Mouse (Mus musculus) midbrain, embryonic 13.5 days (tissue): Measurements from ENCODE around the gene Ace3. TPM values are rescaled to one million over a fixed set of nuclear protein-coding genes. Genes with fewer than 3 reads are reported as not detected.

Experiments used
- ATAC-seq: fragments of 200-750 bp; cut with Nextera tagmentation; 2 replicates; pipeline ENCODE4 v1.8.0; 2017; ENCODE audit warnings: mild to moderate bottlenecking, moderate TSS enrichment, moderate library complexity
- H3K27ac ChIP-seq: fragments of 300-500 bp; sonication (generic); 2 replicates; pipeline ENCODE4 v1.5.1; 2015; ENCODE audit warnings: inconsistent platforms, mild to moderate bottlenecking, moderate library complexity
- H3K27me3 ChIP-seq: fragments of 300-500 bp; sonication (generic); 2 replicates; pipeline ENCODE4 v1.6.1; 2015; ENCODE audit warnings: mild to moderate bottlenecking, inconsistent platforms
- H3K36me3 ChIP-seq: fragments of 300-500 bp; sonication (generic); 2 replicates; pipeline ENCODE4 v1.6.1; 2015; ENCODE audit warnings: mild to moderate bottlenecking, inconsistent platforms
- H3K4me1 ChIP-seq: fragments of 300-500 bp; sonication (generic); replicated peaks from 2 replicates; pipeline ENCODE4 v1.6.1; 2015; ENCODE audit warnings: inconsistent platforms
- H3K4me2 ChIP-seq: fragments of 300-500 bp; sonication (generic); replicated peaks from 2 replicates; pipeline ENCODE4 v1.6.1; 2015; ENCODE audit warnings: moderate library complexity, mild to moderate bottlenecking, inconsistent platforms
- H3K4me3 ChIP-seq: fragments of 300-500 bp; sonication (generic); replicated peaks from 2 replicates; pipeline ENCODE4 v1.5.1; 2015; ENCODE audit warnings: mild to moderate bottlenecking, inconsistent platforms
- H3K9ac ChIP-seq: fragments of 300-500 bp; sonication (generic); replicated peaks from 2 replicates; pipeline ENCODE4 v1.6.1; 2015; ENCODE audit warnings: mild to moderate bottlenecking, inconsistent platforms
- H3K9me3 ChIP-seq: fragments of 300-500 bp; sonication (generic); 2 replicates; pipeline ENCODE4 v1.6.1; 2016; ENCODE audit warnings: mild to moderate bottlenecking, inconsistent platforms
- WGBS: fragments of 180-500 bp; shearing (Covaris S2); methylation state at CpG from one replicate; pipeline ENCODE4 v1.1.7; 2015; 5-methylcytosine and 5-hydroxymethylcytosine counted together
- polyA plus RNA-seq: library from polyadenylated mRNA; unstranded; fragments of >200 nt; fragmentation: Nextera tagmentation; extraction: Ambion mirVana; gene quantifications from 2 replicates; pipeline ENCODE4 v1.2.1, GENCODE M21; 2015

Gene Ace3
- polyA plus RNA-seq: not detected in 2 replicates

DNA sequence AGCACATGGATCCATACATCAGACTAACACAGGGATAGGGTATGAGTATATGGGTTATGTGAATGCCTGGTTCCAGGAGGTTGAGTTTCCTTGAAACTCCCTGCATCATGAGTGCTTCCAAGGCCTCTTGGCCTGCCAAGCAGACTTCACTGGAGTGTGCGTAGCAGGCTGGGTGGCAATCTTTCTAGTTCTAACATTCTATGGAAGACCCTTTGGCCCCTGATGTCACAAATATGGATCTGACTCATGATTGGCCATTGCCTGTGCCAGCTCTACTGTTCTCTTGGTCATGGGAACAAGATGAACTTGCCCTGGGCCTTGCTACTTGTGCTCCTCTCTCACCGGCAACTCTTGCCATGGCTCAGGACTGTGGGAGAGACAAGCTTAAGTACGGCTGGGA, at the start of gene Ace3:
Gene Ace3 (plus strand): TSS at position 301 of the 400 bp plus-strand sequence.
- Histone ChIP-seq H3K4me3 (no peak within 1 kb of the TSS), H3K36me3 (no peaks in the 10 kb centered on the region), H3K4me1 (no peaks in the 10 kb centered on the region), H3K9ac (no peak within 1 kb of the TSS), H3K27ac (no peak within 1 kb of the TSS), H3K27me3 (no peaks in the 10 kb centered on the region), H3K4me2 (no peak within 1 kb of the TSS), H3K9me3 (0 out of 2 replicates have a peak, but pooled peaks cover 2% of the 10 kb centered on the region)
- ATAC-seq: no peak
- WGBS: 97% methylated on average over 3 of the region's 3 CpGs

DNA sequence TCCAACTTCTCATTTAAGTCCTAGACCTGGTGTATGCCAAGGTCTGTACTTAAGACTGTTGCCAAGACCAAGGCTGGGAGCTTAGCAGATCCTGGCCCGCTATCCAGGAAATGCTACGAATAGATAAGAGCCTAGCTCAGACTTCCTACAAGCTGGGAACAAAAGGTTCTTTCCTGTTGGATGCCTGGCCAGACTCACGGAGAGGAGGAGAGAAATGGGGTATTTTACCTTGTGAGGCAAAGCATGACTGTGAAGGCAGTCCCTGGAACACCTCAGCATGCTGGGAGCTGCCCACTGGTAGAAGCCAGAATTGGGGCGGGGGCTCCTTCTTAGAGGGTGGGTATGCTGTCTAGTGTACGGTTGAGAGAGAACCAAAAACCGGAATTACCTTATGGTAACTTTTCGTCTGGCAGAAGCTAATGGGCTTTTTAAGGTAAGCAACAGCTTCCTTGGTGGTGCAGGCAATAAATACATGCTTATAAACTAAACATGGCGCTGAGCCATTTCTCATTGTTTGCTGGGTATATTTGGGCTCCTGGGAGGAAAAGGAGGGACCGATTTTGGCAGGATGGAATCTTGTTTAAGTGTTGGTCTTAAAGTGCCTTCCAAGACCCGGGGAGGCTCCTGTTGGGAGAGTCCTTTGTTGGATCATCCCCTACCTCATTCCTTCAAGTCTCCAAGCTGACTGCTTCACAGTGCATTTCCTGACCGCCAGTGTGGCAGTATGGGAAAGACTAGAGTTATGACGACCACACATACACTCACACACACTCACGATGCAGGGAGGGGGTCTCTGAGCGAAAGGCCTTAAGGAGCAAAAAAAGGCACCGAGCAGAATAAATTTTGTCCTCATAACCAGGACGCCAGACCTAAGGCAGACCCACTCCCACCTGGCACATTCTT, 49.5 kb upstream of the Ace3 start:
- ATAC-seq: no peak
- H3K36me3 ChIP-seq: no peaks in the 10 kb centered on the region
- peak overlapping the region; percentile 77 for H3K4me2 ChIP-seq
- H3K4me3 ChIP-seq: peak overlapping the region; percentile 50
- no peak overlapping the region for H3K27ac ChIP-seq
- peaks cover 27% of the 10 kb centered on the region; the same call in 1 of the 2 replicates for H3K27me3 ChIP-seq
- peaks cover 25% of the 10 kb centered on the region for H3K4me1 ChIP-seq
- 80% methylated on average over 16 of the region's 16 CpGs for WGBS
- H3K9ac ChIP-seq: no peak overlapping the region
- H3K9me3 ChIP-seq: no peaks in the 10 kb centered on the region

- H3K27ac ChIP-seq: no peak overlapping the region
- peaks cover 27% of the 10 kb centered on the region; the same call in 1 of the 2 replicates for H3K27me3 ChIP-seq
- no peak overlapping the region for H3K4me2 ChIP-seq
- H3K4me3 ChIP-seq: no peak overlapping the region
- 55% methylated on average over 11 of the region's 11 CpGs for WGBS
- no peaks in the 10 kb centered on the region for H3K36me3 ChIP-seq
- ATAC-seq: no peak
- H3K9ac ChIP-seq: no peak overlapping the region
- no peaks in the 10 kb centered on the region for H3K9me3 ChIP-seq
- H3K4me1 ChIP-seq: peaks cover 25% of the 10 kb centered on the region
Measured at GRCm38 (mm10) chr11:105946694-105947154, 47.8 kb upstream of the Ace3 start.

DNA sequence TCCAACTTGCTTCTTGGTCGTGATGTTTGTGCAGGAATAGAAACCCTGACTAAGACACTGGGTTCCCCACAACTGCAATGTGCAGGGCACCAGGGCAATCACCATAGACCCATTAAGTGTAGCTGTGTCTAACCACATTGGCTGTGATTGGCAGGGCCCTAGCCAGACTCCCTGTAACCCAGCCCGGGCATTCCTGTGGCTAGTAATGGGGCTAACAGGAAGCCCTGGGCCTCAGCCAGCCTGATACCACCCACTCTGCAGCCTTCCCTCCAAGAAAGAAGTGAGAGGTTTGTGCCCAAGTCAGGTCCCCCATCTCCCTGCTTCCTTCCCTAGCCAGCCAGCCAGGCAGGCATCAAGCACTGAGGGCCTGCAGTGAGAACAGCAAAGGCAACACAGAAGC, 46.2 kb upstream of the Ace3 start:
- Histone ChIP-seq H3K36me3 (no peaks in the 10 kb centered on the region), H3K4me3 (no peak overlapping the region), H3K9me3 (no peaks in the 10 kb centered on the region), H3K27me3 (peaks cover 13% of the 10 kb centered on the region; the same call in 1 of the 2 replicates), H3K4me1 (peaks cover 14% of the 10 kb centered on the region), H3K9ac (no peak overlapping the region), H3K27ac (no peak overlapping the region), H3K4me2 (no peak overlapping the region)
- WGBS: 69% methylated on average over 2 of the region's 2 CpGs
- ATAC-seq: no peak

- H3K4me1 ChIP-seq: no peaks in the 10 kb centered on the region
- no peak overlapping the region for H3K9ac ChIP-seq
- WGBS: 76% methylated on average over 4 of the region's 4 CpGs
- no peak overlapping the region for H3K4me2 ChIP-seq
- no peak overlapping the region for H3K27ac ChIP-seq
- H3K9me3 ChIP-seq: no peaks in the 10 kb centered on the region
- ATAC-seq: no peak
- H3K4me3 ChIP-seq: no peak overlapping the region
- no peaks in the 10 kb centered on the region for H3K36me3 ChIP-seq
- peaks cover 2% of the 10 kb centered on the region; the same call in 1 of the 2 replicates for H3K27me3 ChIP-seq
Measured at GRCm38 (mm10) chr11:105950519-105950918, 44.0 kb upstream of the Ace3 start.

DNA sequence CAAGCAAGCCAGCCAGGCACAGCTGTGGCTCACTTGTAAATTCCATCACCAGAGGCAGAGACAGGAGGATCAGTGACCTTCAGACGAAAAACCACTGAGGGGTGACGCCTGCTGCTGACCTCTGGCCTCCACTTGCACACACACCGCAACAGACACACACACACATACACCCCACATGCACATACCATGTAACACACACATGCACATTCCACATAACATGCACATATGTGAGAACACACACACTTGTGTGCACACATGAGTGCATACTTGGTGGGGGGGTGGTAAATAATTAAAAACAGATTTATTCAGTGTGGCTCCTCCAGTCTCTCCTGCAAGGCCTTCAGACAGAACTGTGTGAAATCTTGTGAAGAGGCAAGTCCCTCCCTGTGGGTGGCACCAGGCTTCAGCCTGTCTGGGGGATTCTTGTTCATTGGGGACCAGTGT, 42.9 kb upstream of the Ace3 start:
- no peaks in the 10 kb centered on the region for H3K36me3 ChIP-seq
- H3K4me3 ChIP-seq: no peak overlapping the region
- 37% methylated on average over 3 of the region's 3 CpGs for WGBS
- H3K4me2 ChIP-seq: no peak overlapping the region
- no peaks in the 10 kb centered on the region for H3K4me1 ChIP-seq
- no peak for ATAC-seq
- H3K27me3 ChIP-seq: no peaks in the 10 kb centered on the region
- H3K27ac ChIP-seq: no peak overlapping the region
- no peak overlapping the region for H3K9ac ChIP-seq
- H3K9me3 ChIP-seq: no peaks in the 10 kb centered on the region

DNA sequence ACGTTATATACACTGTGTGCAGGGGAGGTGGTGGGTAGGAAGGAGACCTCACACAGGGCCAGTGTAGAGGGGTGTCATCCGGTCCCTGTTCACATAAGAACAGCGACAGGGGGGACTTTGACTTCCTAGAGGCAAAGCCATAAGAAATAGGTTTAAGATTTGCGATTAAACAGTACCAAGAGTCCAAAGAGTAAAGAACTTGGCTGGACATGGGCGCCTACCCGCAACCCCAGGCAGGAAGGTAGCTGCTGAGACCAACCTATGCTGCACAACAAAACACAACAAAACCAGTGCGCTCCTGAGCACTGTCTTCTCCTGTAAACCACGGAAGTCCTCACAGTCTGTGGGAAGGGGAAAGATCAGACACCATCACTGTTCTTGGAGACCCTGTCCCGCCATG, 42.4 kb upstream of the Ace3 start:
- H3K4me2 ChIP-seq: no peak overlapping the region
- no peak overlapping the region for H3K27ac ChIP-seq
- no peaks in the 10 kb centered on the region for H3K36me3 ChIP-seq
- no peaks in the 10 kb centered on the region for H3K9me3 ChIP-seq
- H3K9ac ChIP-seq: no peak overlapping the region
- H3K4me1 ChIP-seq: no peaks in the 10 kb centered on the region
- H3K27me3 ChIP-seq: no peaks in the 10 kb centered on the region
- no peak for ATAC-seq
- WGBS: 85% methylated on average over 9 of the region's 9 CpGs
- H3K4me3 ChIP-seq: no peak overlapping the region

DNA sequence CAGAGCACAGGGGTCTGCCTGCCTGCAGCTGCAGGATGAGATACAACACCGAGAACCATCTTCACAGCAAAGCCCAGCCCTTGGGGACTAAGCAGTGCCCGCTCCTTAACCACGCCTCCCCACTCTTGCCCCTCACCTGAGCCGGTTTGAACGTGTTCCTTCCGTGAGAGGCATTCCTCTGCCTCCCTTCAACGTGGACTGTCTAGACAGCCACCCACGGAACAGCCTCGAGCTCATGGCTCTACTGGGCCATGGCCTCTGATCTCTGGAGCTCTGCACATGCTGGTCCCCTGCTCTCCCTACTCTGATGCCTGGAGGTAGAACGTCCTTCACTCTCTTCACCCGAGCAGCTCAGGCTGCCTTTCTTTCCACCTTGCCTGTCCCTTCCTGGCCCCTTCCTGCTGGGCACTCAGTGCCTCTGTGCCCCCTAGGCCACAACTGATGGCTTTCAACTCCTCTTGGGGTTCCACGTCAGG, 41.5 kb upstream of the Ace3 start, which contains the start of gene Cyb561:
Gene Cyb561 (minus strand): TSS at position 426 of the 476 bp plus-strand sequence.
- ATAC-seq: no peak
- H3K36me3 ChIP-seq: no peaks in the 10 kb centered on the region
- H3K27me3 ChIP-seq: no peaks in the 10 kb centered on the region
- H3K9me3 ChIP-seq: no peaks in the 10 kb centered on the region
- H3K4me1 ChIP-seq: no peaks in the 10 kb centered on the region
- H3K27ac ChIP-seq: no peak within 1 kb of the TSS
- no peak within 1 kb of the TSS for H3K9ac ChIP-seq
- H3K4me2 ChIP-seq: no peak within 1 kb of the TSS
- H3K4me3 ChIP-seq: no peak within 1 kb of the TSS
- 86% methylated on average over 12 of the region's 12 CpGs for WGBS

GRCm38 (mm10) chr11:105953402-105953801, 41.1 kb upstream of the Ace3 start:
- Histone ChIP-seq H3K9ac (no peak overlapping the region), H3K4me2 (no peak overlapping the region), H3K27ac (no peak overlapping the region), H3K9me3 (no peaks in the 10 kb centered on the region), H3K4me1 (no peaks in the 10 kb centered on the region), H3K27me3 (no peaks in the 10 kb centered on the region), H3K36me3 (no peaks in the 10 kb centered on the region), H3K4me3 (no peak overlapping the region)
- no peak for ATAC-seq
- WGBS: 91% methylated on average over 6 of the region's 6 CpGs

- no peak overlapping the region for H3K9ac ChIP-seq
- H3K9me3 ChIP-seq: no peaks in the 10 kb centered on the region
- H3K4me2 ChIP-seq: no peak overlapping the region
- H3K27ac ChIP-seq: no peak overlapping the region
- ATAC-seq: no peak
- no peaks in the 10 kb centered on the region for H3K4me1 ChIP-seq
- no peak overlapping the region for H3K4me3 ChIP-seq
- whole genome bisulfite sequencing: 91% methylated on average over 28 of the region's 28 CpGs
- H3K27me3 ChIP-seq: no peaks in the 10 kb centered on the region
- no peaks in the 10 kb centered on the region for H3K36me3 ChIP-seq
Measured at GRCm38 (mm10) chr11:105955815-105956430, 38.6 kb upstream of the Ace3 start.

- no peak overlapping the region for H3K4me2 ChIP-seq
- H3K4me3 ChIP-seq: no peak overlapping the region
- H3K4me1 ChIP-seq: no peaks in the 10 kb centered on the region
- 40% methylated on average over 6 of the region's 6 CpGs for WGBS
- H3K27ac ChIP-seq: no peak overlapping the region
- H3K9me3 ChIP-seq: no peaks in the 10 kb centered on the region
- no peaks in the 10 kb centered on the region for H3K27me3 ChIP-seq
- no peak overlapping the region for H3K9ac ChIP-seq
- no peaks in the 10 kb centered on the region for H3K36me3 ChIP-seq
- no peak for ATAC-seq
Measured at GRCm38 (mm10) chr11:105957501-105957900, 37.0 kb upstream of the Ace3 start.

DNA sequence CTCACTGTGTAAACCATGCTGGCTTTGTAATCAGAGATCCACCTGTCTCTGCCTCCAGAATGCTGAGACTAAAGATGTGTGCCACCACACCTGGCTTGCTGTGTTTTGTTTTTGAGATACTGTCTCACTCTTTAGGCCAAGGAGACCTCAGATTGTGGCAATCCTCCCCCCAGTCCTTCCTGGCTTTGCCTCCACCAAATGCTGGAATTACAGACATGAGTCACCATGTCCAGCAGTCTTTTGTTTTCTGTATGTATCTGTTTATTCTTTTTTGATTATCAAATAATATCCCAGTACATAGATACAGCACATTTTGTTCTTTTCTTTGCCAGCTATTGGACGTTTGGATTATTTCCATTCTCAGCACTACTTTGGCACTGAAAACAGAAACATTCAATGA, 35.9 kb upstream of the Ace3 start:
- H3K27ac ChIP-seq: no peak overlapping the region
- H3K4me2 ChIP-seq: no peak overlapping the region
- H3K36me3 ChIP-seq: no peaks in the 10 kb centered on the region
- H3K9ac ChIP-seq: no peak overlapping the region
- no peak overlapping the region for H3K4me3 ChIP-seq
- no peak for ATAC-seq
- no peaks in the 10 kb centered on the region for H3K4me1 ChIP-seq
- no peaks in the 10 kb centered on the region for H3K27me3 ChIP-seq
- 68% methylated on average over 1 of the region's 1 CpGs for WGBS
- H3K9me3 ChIP-seq: no peaks in the 10 kb centered on the region
